Mouse (Mus musculus): Measurements from ENCODE around the gene Abca1. TPM values are rescaled to one million over a fixed set of nuclear protein-coding genes. Genes with fewer than 3 reads are reported as not detected.

Abca1 gene
- polyA plus RNA-seq, 1 experiment from 2014 or later: 11.5 TPM

GRCm38 (mm10) chr4:53108194-53108593, 51.5 kb downstream of the Abca1 start:
- H3K36me3 ChIP-seq (replicated peaks): peaks cover 10% of the 10 kb centered on the region; the same call in 1 of the 2 replicates
- no peaks in the 10 kb centered on the region for H3K9me3 ChIP-seq (replicated peaks)
- 60% methylated on average over 4 of the region's 4 CpGs for WGBS (ENCODE audit: insufficient replicate concordance)
- no peak overlapping the region for H3K4me3 ChIP-seq (replicated peaks)
- no peaks in the 10 kb centered on the region for H3K27me3 ChIP-seq
- no peak overlapping the region for H3K4me2 ChIP-seq
- H3K4me1 ChIP-seq (replicated peaks): peaks cover 9% of the 10 kb centered on the region
- H3K9ac ChIP-seq: no peak overlapping the region
- no peak overlapping the region for H3K27ac ChIP-seq (replicated peaks)
- ATAC-seq (ENCODE audit: insufficient read depth): no peak

GRCm38 (mm10) chr4:53106732-53107131, 53.0 kb downstream of the Abca1 start:
- ATAC-seq (ENCODE audit: insufficient read depth): no peak
- WGBS (ENCODE audit: insufficient replicate concordance): 62% methylated on average over 5 of the region's 5 CpGs
- Histone ChIP-seq H3K9ac (no peak overlapping the region), H3K27ac (replicated peaks) (no peak overlapping the region), H3K4me2 (no peak overlapping the region), H3K4me1 (replicated peaks) (peaks cover 2% of the 10 kb centered on the region), H3K4me3 (replicated peaks) (no peak overlapping the region), H3K9me3 (replicated peaks) (no peaks in the 10 kb centered on the region), H3K36me3 (replicated peaks) (peaks cover 6% of the 10 kb centered on the region; the same call in 1 of the 2 replicates), H3K27me3 (no peaks in the 10 kb centered on the region)

- WGBS (ENCODE audit: insufficient replicate concordance): 68% methylated on average over 3 of the region's 3 CpGs
- no peak overlapping the region for H3K4me2 ChIP-seq
- H3K27ac ChIP-seq (replicated peaks): no peak overlapping the region
- no peak for ATAC-seq (ENCODE audit: insufficient read depth)
- H3K9me3 ChIP-seq (replicated peaks): no peaks in the 10 kb centered on the region
- H3K4me3 ChIP-seq (replicated peaks): no peak overlapping the region
- no peaks in the 10 kb centered on the region for H3K27me3 ChIP-seq
- no peak overlapping the region for H3K9ac ChIP-seq
- H3K4me1 ChIP-seq (replicated peaks): no peaks in the 10 kb centered on the region
- H3K36me3 ChIP-seq (replicated peaks): peaks cover 6% of the 10 kb centered on the region; the same call in 1 of the 2 replicates
Observed at GRCm38 (mm10) chr4:53106071-53106470, 53.6 kb downstream of the Abca1 start.

- no peak for ATAC-seq (ENCODE audit: insufficient read depth)
- 73% methylated on average over 3 of the region's 3 CpGs for WGBS (ENCODE audit: insufficient replicate concordance)
Observed at GRCm38 (mm10) chr4:53104634-53105033, 55.1 kb downstream of the Abca1 start.

GRCm38 (mm10) chr4:53102529-53102928, 57.2 kb downstream of the Abca1 start:
- no peak overlapping the region for H3K9ac ChIP-seq
- no peak overlapping the region for H3K27ac ChIP-seq (replicated peaks)
- H3K4me1 ChIP-seq (replicated peaks): no peaks in the 10 kb centered on the region
- H3K27me3 ChIP-seq: no peaks in the 10 kb centered on the region
- H3K36me3 ChIP-seq (replicated peaks): peaks cover 6% of the 10 kb centered on the region; the same call in 1 of the 2 replicates
- no peak overlapping the region for H3K4me3 ChIP-seq (replicated peaks)
- H3K4me2 ChIP-seq: no peak overlapping the region
- no peak for ATAC-seq (ENCODE audit: insufficient read depth)
- H3K9me3 ChIP-seq (replicated peaks): no peaks in the 10 kb centered on the region
- WGBS (ENCODE audit: insufficient replicate concordance): 44% methylated on average over 7 of the region's 7 CpGs

More at GRCm38 (mm10) chr4:53104634-53105033, 55.1 kb downstream of the Abca1 start:
- no peak overlapping the region for H3K4me3 ChIP-seq (replicated peaks)
- H3K9me3 ChIP-seq (replicated peaks): no peaks in the 10 kb centered on the region
- H3K4me1 ChIP-seq (replicated peaks): no peaks in the 10 kb centered on the region
- H3K27ac ChIP-seq (replicated peaks): no peak overlapping the region
- H3K36me3 ChIP-seq (replicated peaks): peaks cover 6% of the 10 kb centered on the region; the same call in 1 of the 2 replicates
- no peak overlapping the region for H3K9ac ChIP-seq
- no peaks in the 10 kb centered on the region for H3K27me3 ChIP-seq
- no peak overlapping the region for H3K4me2 ChIP-seq

- H3K4me1 ChIP-seq (replicated peaks): no peaks in the 10 kb centered on the region
- no peaks in the 10 kb centered on the region for H3K36me3 ChIP-seq (replicated peaks)
- no peak overlapping the region for H3K9ac ChIP-seq
- no peaks in the 10 kb centered on the region for H3K9me3 ChIP-seq (replicated peaks)
- 62% methylated on average over 5 of the region's 5 CpGs for WGBS (ENCODE audit: insufficient replicate concordance)
- no peak overlapping the region for H3K4me3 ChIP-seq (replicated peaks)
- ATAC-seq (ENCODE audit: insufficient read depth): no peak
- no peak overlapping the region for H3K27ac ChIP-seq (replicated peaks)
- no peaks in the 10 kb centered on the region for H3K27me3 ChIP-seq
- H3K4me2 ChIP-seq: no peak overlapping the region
Observed at GRCm38 (mm10) chr4:53101306-53101705, 58.4 kb downstream of the Abca1 start.

GRCm38 (mm10) chr4:53100492-53100891, 59.2 kb downstream of the Abca1 start:
- Histone ChIP-seq H3K4me3 (replicated peaks) (no peak overlapping the region), H3K4me2 (no peak overlapping the region), H3K4me1 (replicated peaks) (no peaks in the 10 kb centered on the region), H3K27ac (replicated peaks) (no peak overlapping the region), H3K9ac (no peak overlapping the region), H3K36me3 (replicated peaks) (no peaks in the 10 kb centered on the region), H3K9me3 (replicated peaks) (no peaks in the 10 kb centered on the region), H3K27me3 (no peaks in the 10 kb centered on the region)
- 81% methylated on average over 9 of the region's 9 CpGs for WGBS (ENCODE audit: insufficient replicate concordance)
- no peak for ATAC-seq (ENCODE audit: insufficient read depth)

- no peak overlapping the region for H3K4me3 ChIP-seq (replicated peaks)
- ATAC-seq (ENCODE audit: insufficient read depth): peak; percentile 51; the same call in 1 of the 2 replicates
Observed at GRCm38 (mm10) chr4:53094850-53095249, 64.8 kb downstream of the Abca1 start.

GRCm38 (mm10) chr4:53094331-53094730, 65.4 kb downstream of the Abca1 start:
- WGBS (ENCODE audit: insufficient replicate concordance): 32% methylated on average over 3 of the region's 3 CpGs
- H3K4me3 ChIP-seq (replicated peaks): no peak overlapping the region
- ATAC-seq (ENCODE audit: insufficient read depth): peak; percentile 61
- no peak overlapping the region for H3K27ac ChIP-seq (replicated peaks)
- H3K27me3 ChIP-seq: no peaks in the 10 kb centered on the region
- peaks cover 15% of the 10 kb centered on the region for H3K36me3 ChIP-seq (replicated peaks)
- H3K4me1 ChIP-seq (replicated peaks): peaks cover 5% of the 10 kb centered on the region; the same call in 1 of the 2 replicates
- H3K9me3 ChIP-seq (replicated peaks): no peaks in the 10 kb centered on the region
- H3K9ac ChIP-seq: no peak overlapping the region
- no peak overlapping the region for H3K4me2 ChIP-seq

More at GRCm38 (mm10) chr4:53094850-53095249, 64.8 kb downstream of the Abca1 start:
- Histone ChIP-seq H3K36me3 (replicated peaks) (peaks cover 10% of the 10 kb centered on the region), H3K9me3 (replicated peaks) (no peaks in the 10 kb centered on the region), H3K27ac (replicated peaks) (no peak overlapping the region), H3K9ac (no peak overlapping the region), H3K4me2 (no peak overlapping the region), H3K27me3 (no peaks in the 10 kb centered on the region), H3K4me1 (replicated peaks) (peaks cover 5% of the 10 kb centered on the region; the same call in 1 of the 2 replicates)
- 54% methylated on average over 4 of the region's 4 CpGs for WGBS (ENCODE audit: insufficient replicate concordance)

GRCm38 (mm10) chr4:53093615-53094014, 66.1 kb downstream of the Abca1 start:
- no peak overlapping the region for H3K27ac ChIP-seq (replicated peaks)
- no peaks in the 10 kb centered on the region for H3K27me3 ChIP-seq
- WGBS (ENCODE audit: insufficient replicate concordance): 61% methylated on average over 4 of the region's 4 CpGs
- H3K36me3 ChIP-seq (replicated peaks): peaks cover 19% of the 10 kb centered on the region
- no peak overlapping the region for H3K4me2 ChIP-seq
- H3K9ac ChIP-seq: no peak overlapping the region
- no peak overlapping the region for H3K4me3 ChIP-seq (replicated peaks)
- peaks cover 5% of the 10 kb centered on the region; the same call in 1 of the 2 replicates for H3K4me1 ChIP-seq (replicated peaks)
- no peak for ATAC-seq (ENCODE audit: insufficient read depth)
- no peaks in the 10 kb centered on the region for H3K9me3 ChIP-seq (replicated peaks)

- no peak overlapping the region for H3K27ac ChIP-seq (replicated peaks)
- H3K4me3 ChIP-seq (replicated peaks): no peak overlapping the region
- H3K9ac ChIP-seq: no peak overlapping the region
- H3K9me3 ChIP-seq (replicated peaks): no peaks in the 10 kb centered on the region
- H3K4me2 ChIP-seq: no peak overlapping the region
- H3K36me3 ChIP-seq (replicated peaks): peaks cover 38% of the 10 kb centered on the region
- ATAC-seq (ENCODE audit: insufficient read depth): no peak
- 63% methylated on average over 3 of the region's 3 CpGs for WGBS (ENCODE audit: insufficient replicate concordance)
- no peaks in the 10 kb centered on the region for H3K27me3 ChIP-seq
- no peaks in the 10 kb centered on the region for H3K4me1 ChIP-seq (replicated peaks)
Observed at GRCm38 (mm10) chr4:53089641-53090040, 70.1 kb downstream of the Abca1 start.

GRCm38 (mm10) chr4:53088999-53089398, 70.7 kb downstream of the Abca1 start:
- Histone ChIP-seq H3K4me1 (replicated peaks) (no peaks in the 10 kb centered on the region), H3K4me3 (replicated peaks) (no peak overlapping the region), H3K27me3 (no peaks in the 10 kb centered on the region), H3K36me3 (replicated peaks) (peaks cover 42% of the 10 kb centered on the region), H3K9me3 (replicated peaks) (no peaks in the 10 kb centered on the region), H3K9ac (no peak overlapping the region), H3K4me2 (no peak overlapping the region), H3K27ac (replicated peaks) (no peak overlapping the region)
- WGBS (ENCODE audit: insufficient replicate concordance): 34% methylated on average over 4 of the region's 4 CpGs
- no peak for ATAC-seq (ENCODE audit: insufficient read depth)

Measured in liver, embryonic 15.5 days (tissue).